Mouse (Mus musculus) ovary, postnatal 14 days (tissue): ENCODE measurements around the gene Ppil6.

ENCODE experiments used
- DNase-seq: peaks from one replicate; pipeline ENCODE4 v3.0.0; 2022; ENCODE audit warnings: low spot score

Ppil6 gene

DNA sequence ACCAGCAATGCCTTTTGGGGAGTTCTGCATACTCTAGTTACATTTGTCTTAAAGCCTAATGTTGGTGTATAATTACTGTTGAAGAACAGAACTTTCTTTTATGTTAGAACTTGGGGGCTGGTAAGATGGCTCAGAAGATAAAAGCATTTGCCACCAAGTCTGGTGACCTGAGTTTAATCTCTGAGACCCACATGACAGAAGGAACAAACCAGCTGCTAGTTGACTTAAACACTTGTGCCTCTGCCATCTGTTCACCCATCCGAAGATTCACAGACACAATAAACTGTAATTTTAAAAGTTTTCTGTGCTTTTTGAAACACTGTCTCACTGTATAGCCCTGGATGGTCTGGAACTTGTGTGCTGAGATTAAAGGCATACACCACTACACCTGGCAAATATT lies 35.5 kb downstream of the Ppil6 start:
- DNase-seq = no peak

DNA sequence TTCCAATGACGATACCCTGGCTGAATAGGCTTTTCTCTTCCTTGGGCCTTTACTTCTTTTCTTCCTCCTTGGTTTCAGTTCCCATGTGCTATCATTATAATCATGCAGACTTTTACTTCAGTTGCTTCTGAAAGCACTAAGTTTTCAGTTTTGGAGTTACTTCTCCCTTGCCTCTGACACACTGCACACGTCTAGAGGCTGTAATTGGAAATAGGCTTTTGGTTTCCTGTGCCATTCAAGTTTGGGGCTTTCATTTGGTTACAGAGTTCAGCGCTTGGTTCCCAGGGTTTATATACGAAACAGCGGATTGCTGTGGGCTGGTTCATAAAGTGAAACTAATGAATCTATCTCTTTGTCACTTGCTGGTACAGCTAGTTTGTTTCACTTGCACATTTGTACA lies 39.7 kb downstream of the Ppil6 start:
- no peak for DNase-seq

- DNase-seq = no peak
These were observed 45.8 kb downstream of the Ppil6 start for GRCm38 (mm10) chr10:41535991-41536390.

- no peak for DNase-seq
These were observed 46.5 kb downstream of the Ppil6 start for GRCm38 (mm10) chr10:41536714-41537113.

DNA sequence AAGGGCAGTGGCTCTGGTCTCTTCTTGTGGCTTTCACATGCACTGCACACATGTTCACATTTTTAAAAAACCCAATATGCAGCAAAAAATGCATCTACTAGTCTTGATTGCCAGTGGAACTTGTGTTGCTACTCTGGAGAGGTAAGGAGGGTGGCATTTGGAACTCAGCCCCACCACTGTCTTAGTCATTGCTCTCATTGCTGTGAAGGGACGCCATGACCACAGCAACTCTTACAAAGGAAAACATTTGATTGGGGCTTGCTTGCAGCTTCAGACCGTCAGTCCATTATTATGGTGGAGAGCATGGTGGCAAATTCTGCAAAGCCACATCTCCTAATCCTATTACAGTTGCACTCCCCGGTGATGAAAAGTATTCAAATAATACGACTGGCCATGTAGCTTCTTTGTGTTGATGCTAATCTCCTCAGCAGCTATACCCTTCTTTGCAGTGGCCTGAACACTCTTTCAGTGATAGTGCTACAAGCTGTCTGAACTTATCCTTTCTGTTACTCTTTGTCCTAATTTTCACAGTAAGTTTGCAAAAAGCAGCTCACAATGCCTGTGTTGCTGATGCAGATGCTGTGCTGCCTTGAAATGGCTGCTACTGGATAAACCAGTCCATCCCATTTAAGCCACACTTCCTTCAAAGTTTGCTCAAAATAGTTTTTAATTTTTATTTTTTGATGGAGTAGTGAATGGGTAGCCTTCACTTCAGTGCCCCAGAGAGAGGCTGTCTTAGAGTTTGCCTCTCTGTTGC lies 47.2 kb downstream of the Ppil6 start:
- no peak for DNase-seq

- DNase-seq = no peak
These were observed 47.7 kb downstream of the Ppil6 start for GRCm38 (mm10) chr10:41537983-41538330.

DNA sequence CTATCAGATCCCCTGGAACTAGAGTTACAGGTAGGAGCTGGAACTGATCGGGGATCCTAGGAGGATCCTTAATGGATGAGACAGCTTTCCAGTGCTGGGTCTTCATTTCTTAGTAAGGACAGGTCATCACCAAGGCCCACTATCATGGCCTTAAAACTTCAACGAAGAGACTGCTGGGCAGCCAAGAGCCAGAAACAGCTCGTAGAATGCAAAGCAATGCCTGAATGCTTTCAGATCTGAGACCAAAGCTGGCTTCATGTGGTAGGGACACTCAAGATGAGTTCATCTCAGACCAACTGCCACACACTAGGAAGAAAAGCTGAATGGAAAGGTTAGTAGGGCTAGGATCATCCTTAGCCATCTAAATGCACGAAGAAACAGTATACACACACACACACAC lies 48.7 kb downstream of the Ppil6 start:
- no peak for DNase-seq

GRCm38 (mm10) chr10:41542057-41542456 lies 51.8 kb downstream of the Ppil6 start:
- no peak for DNase-seq

DNA sequence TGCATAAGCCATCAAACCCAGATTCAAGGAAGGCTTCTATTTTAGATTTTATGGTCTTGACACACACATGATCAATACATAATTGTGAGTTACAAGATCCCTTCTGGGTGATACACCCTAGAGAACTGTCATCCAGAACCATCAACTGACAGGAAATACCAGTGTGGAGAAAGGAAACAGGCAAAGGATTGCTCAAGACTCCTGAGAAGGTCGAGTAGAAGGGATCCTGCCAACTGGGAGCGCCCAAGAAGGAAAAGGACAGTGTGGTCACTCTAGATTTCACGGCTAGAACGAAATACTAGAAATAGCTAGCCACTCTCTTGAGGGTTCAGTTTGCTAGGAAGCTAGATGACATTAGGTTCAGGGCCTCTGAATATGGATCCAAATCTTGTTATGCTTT lies 53.2 kb downstream of the Ppil6 start:
- no peak for DNase-seq

- no peak for DNase-seq
These were observed 53.6 kb downstream of the Ppil6 start for GRCm38 (mm10) chr10:41543844-41544243.

- no peak for DNase-seq
These were observed 54.4 kb downstream of the Ppil6 start for GRCm38 (mm10) chr10:41544481-41545190.

- no peak for DNase-seq
These were observed 55.1 kb downstream of the Ppil6 start for GRCm38 (mm10) chr10:41545224-41545755.

GRCm38 (mm10) chr10:41546396-41547165 lies 56.3 kb downstream of the Ppil6 start:
- no peak for DNase-seq

- DNase-seq = no peak
These were observed 60.5 kb downstream of the Ppil6 start for GRCm38 (mm10) chr10:41550711-41551110.

- DNase-seq = no peak
These were observed 62.1 kb downstream of the Ppil6 start for GRCm38 (mm10) chr10:41552319-41552718.

- DNase-seq = no peak
These were observed 62.8 kb downstream of the Ppil6 start for GRCm38 (mm10) chr10:41552847-41553589.

GRCm38 (mm10) chr10:41553711-41554110 lies 63.5 kb downstream of the Ppil6 start:
- DNase-seq = no peak

DNA sequence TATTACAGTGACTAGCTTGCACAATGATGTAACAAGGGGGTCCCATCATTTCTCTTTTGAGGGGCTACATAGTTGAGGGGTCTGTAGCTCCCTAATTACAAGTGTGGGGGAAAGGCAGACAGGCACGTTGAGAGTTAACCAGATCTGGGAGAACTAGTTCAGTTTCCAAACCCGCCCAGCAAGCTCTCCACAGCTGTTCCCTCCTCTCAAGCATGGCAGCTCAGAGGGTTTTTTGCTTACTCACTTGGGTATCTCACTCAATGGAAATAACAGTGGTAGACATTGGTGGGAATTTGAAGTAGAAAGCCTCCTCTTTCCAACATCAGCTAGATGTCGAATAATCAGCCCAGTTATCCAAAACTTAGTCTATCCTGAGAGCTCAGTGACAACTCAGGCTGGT lies 64.8 kb downstream of the Ppil6 start:
- DNase-seq = no peak

DNA sequence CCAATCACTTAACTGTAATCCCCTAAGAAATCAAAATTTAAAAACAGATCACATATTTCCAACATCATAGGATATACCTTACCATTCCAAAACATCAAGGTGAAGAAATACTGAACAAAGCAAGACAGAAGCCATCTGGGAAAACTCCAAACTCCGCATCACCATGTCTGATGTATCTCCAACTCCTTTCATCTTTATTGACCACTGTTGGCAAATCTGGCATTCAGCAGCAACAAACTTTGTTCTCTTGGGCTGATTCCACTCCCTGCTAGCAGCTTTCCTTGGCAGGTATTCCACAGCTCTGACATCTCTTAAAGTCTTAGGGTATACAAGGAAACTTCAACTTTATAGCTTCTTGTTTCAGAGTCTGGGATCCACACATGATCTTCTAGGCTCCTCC lies 68.2 kb downstream of the Ppil6 start:
- no peak for DNase-seq

GRCm38 (mm10) chr10:41561701-41562395 lies 71.6 kb downstream of the Ppil6 start:
- DNase-seq = no peak
